Mouse (Mus musculus) limb, embryonic 11.5 days (tissue): ENCODE results near the gene Smyd3. TPM values are rescaled to one million over a fixed set of nuclear protein-coding genes. Genes with fewer than 3 reads are reported as not detected.
"Not testable (repeated sequence)": the region's sequence is repeated elsewhere in the genome, so short reads cannot be mapped to it uniquely, and the experiment has no call there.

Experiments
- ATAC-seq: fragments of 200-750 bp; cut with Nextera tagmentation; 2 replicates; pipeline ENCODE4 v1.8.0; 2017; ENCODE audit warnings: low read depth; ENCODE audit not compliant: insufficient number of reproducible peaks, low FRiP score, low TSS enrichment
- DNase-seq: peaks from one replicate; pipeline ENCODE4 v3.0.0-alpha.2; 2015; ENCODE audit warnings: low spot score
- H3K27ac ChIP-seq: fragments of 300-500 bp; sonication (generic); replicated peaks from 2 replicates; pipeline ENCODE4 v1.5.1; 2014; ENCODE audit warnings: low read depth, mild to moderate bottlenecking, low read length
- H3K27me3 ChIP-seq: fragments of 300-500 bp; sonication (generic); 2 replicates; pipeline ENCODE4 v1.6.1; 2014; ENCODE audit warnings: mild to moderate bottlenecking, low read length, mixed read lengths; ENCODE audit not compliant: control insufficient read depth, insufficient read depth
- H3K36me3 ChIP-seq: fragments of 300-500 bp; sonication (generic); 2 replicates; pipeline ENCODE4 v1.6.1; 2014; ENCODE audit warnings: mild to moderate bottlenecking, low read length, moderate library complexity, mixed read lengths; ENCODE audit not compliant: control insufficient read depth, insufficient read depth
- H3K4me1 ChIP-seq: fragments of 300-500 bp; sonication (generic); 2 replicates; pipeline ENCODE4 v1.6.1; 2014; ENCODE audit warnings: low read length, mixed read lengths; ENCODE audit not compliant: control insufficient read depth, insufficient read depth
- H3K4me2 ChIP-seq: fragments of 300-500 bp; sonication (generic); 2 replicates; pipeline ENCODE4 v1.6.1; 2014; ENCODE audit warnings: low read depth, mild to moderate bottlenecking, moderate library complexity; ENCODE audit not compliant: severe bottlenecking
- H3K4me3 ChIP-seq: fragments of 300-500 bp; sonication (generic); 2 replicates; pipeline ENCODE4 v1.5.1; 2014; ENCODE audit warnings: low read depth, low read length
- H3K9ac ChIP-seq: fragments of 300-500 bp; sonication (generic); 2 replicates; pipeline ENCODE4 v1.6.1; 2014; ENCODE audit warnings: mild to moderate bottlenecking, low read length
- H3K9me3 ChIP-seq: fragments of 300-500 bp; sonication (generic); 2 replicates; pipeline ENCODE4 v1.6.1; 2016; ENCODE audit warnings: low read length; ENCODE audit not compliant: control insufficient read depth
- WGBS: fragments of 180-500 bp; shearing (Covaris S2); extraction: QIAGEN DNeasy Blood & Tissue Kit; methylation state at CpG from one replicate; pipeline ENCODE4 v1.1.7; 2014; 5-methylcytosine and 5-hydroxymethylcytosine counted together
- polyA plus RNA-seq: library from polyadenylated mRNA; unstranded; fragments of >200 nt; fragmentation: Nextera tagmentation; extraction: Ambion mirVana; gene quantifications from 2 replicates; pipeline ENCODE4 v1.2.1, GENCODE M21; 2014

Smyd3 gene
- polyA plus RNA-seq, 1 experiment from 2014 or later: 25.6 TPM

DNA sequence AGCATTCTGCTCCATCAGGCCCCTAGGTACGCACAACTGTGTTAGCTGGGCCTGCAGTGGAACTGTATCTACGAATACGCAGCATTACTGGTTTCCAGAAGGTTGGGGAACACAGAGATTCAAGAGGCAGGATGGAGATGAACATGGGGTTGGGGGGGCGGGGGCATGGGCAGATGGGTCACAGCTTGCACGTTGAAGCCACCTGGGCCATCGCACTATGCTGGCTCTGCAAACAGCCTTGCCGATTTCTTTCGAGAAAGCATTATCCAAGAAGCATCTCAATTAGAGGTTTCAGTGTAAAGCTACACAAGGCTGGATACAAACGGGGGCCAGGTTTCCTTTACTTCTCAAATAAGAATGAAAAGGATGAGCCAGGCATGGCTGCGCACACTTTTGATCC is 348.7 kb downstream of the Smyd3 start:
- Histone ChIP-seq H3K4me2 (no peak overlapping the region), H3K9me3 (no peaks in the 10 kb centered on the region), H3K27ac (no peak overlapping the region), H3K36me3 (no peaks in the 10 kb centered on the region), H3K4me1 (peaks cover 4% of the 10 kb centered on the region), H3K27me3 (no peaks in the 10 kb centered on the region), H3K4me3 (no peak overlapping the region), H3K9ac (no peak overlapping the region)
- DNase-seq: no peak
- 87% methylated on average over 10 of the region's 10 CpGs for WGBS
- no peak for ATAC-seq

DNA sequence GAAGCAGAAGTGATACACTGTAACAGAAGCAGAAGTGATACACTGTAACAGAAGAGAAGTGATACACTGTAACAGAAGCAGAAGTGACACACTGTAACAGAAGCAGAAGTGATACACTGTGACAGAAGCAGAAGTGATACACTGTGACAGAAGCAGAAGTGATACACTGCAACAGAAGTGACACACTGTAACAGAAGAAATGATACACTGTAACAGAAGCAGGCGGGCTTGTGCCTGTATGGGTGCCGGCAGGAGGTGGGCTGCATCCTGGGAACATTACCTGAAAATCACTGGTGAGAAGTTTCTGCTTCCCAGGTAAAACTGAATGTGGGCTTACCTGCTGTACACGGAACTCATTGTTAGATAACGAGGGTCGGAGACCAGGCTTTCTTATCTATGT is 353.6 kb downstream of the Smyd3 start:
- not testable (repeated sequence) for H3K9me3 ChIP-seq, ATAC-seq, H3K27me3 ChIP-seq, H3K27ac ChIP-seq, H3K36me3 ChIP-seq, H3K4me3 ChIP-seq, DNase-seq, H3K4me2 ChIP-seq, H3K4me1 ChIP-seq, H3K9ac ChIP-seq
- WGBS: 90% methylated on average over 5 of the region's 5 CpGs

DNA sequence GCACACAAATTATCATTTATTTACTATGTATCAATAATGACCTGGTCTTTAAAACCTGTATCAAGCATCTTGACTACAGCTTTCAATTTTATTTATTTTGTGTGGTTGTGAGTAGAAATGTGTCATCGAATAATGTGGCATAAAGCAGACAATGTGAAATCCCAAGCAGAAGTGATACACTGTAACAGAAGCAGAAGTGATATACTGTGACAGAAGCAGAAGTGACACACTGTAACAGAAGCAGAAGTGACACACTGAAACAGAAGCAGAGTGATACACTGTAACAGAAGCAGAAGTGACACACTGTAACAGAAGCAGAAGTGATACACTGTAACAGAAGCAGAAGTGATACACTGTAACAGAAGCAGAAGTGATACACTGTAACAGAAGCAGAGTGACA is 355.1 kb downstream of the Smyd3 start:
- not testable (repeated sequence) for H3K36me3 ChIP-seq, H3K9ac ChIP-seq, H3K9me3 ChIP-seq, H3K4me2 ChIP-seq, DNase-seq, H3K27me3 ChIP-seq, H3K4me1 ChIP-seq, H3K4me3 ChIP-seq, H3K27ac ChIP-seq, ATAC-seq
- 96% methylated on average over 1 of the region's 1 CpGs for WGBS

DNA sequence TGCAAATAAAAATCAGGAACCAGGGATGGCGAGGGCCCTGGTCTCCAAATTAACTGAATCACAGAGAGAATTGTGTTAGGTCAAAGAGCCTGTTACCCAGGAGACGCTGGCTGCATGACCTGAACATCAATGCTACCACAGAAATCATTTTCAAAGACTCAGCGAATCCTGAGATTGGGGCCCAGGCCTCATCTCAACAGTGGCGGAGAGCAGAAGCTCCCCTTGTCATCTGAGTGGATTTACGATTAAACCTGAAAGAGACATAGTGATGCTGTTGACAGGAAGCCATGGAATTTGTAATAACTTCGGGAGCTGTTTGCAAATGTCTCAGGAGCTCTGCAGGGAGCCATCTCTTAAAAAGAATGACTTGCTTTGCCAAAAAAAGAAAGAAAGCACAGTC is 355.9 kb downstream of the Smyd3 start:
- Histone ChIP-seq H3K9me3 (no peaks in the 10 kb centered on the region), H3K4me3 (no peak overlapping the region), H3K27ac (no peak overlapping the region), H3K36me3 (no peaks in the 10 kb centered on the region), H3K4me1 (no peaks in the 10 kb centered on the region; the same call in 1 of the 2 replicates), H3K27me3 (no peaks in the 10 kb centered on the region), H3K9ac (no peak overlapping the region), H3K4me2 (no peak overlapping the region)
- DNase-seq: no peak
- ATAC-seq: no peak
- 56% methylated on average over 6 of the region's 6 CpGs for WGBS

- no peak overlapping the region for H3K27ac ChIP-seq
- H3K9ac ChIP-seq: no peak overlapping the region
- H3K4me3 ChIP-seq: no peak overlapping the region
- WGBS: 74% methylated on average over 3 of the region's 3 CpGs
- H3K27me3 ChIP-seq: no peaks in the 10 kb centered on the region
- no peaks in the 10 kb centered on the region for H3K9me3 ChIP-seq
- H3K4me2 ChIP-seq: no peak overlapping the region
- ATAC-seq: no peak
- no peak for DNase-seq
- no peaks in the 10 kb centered on the region; the same call in 1 of the 2 replicates for H3K4me1 ChIP-seq
- no peaks in the 10 kb centered on the region for H3K36me3 ChIP-seq
Observed at GRCm38 (mm10) chr1:179160697-179161096, 357.1 kb downstream of the Smyd3 start.

- no peak overlapping the region for H3K4me2 ChIP-seq
- no peak overlapping the region for H3K27ac ChIP-seq
- no peaks in the 10 kb centered on the region for H3K36me3 ChIP-seq
- H3K9me3 ChIP-seq: no peaks in the 10 kb centered on the region; the same call in 1 of the 2 replicates
- 84% methylated on average over 9 of the region's 9 CpGs for WGBS
- DNase-seq (no peak), ATAC-seq (no peak)
- no peaks in the 10 kb centered on the region for H3K27me3 ChIP-seq
- peaks cover 6% of the 10 kb centered on the region; the same call in 1 of the 2 replicates for H3K4me1 ChIP-seq
- H3K9ac ChIP-seq: no peak overlapping the region
- no peak overlapping the region for H3K4me3 ChIP-seq
Observed at GRCm38 (mm10) chr1:179152376-179152775, 365.5 kb downstream of the Smyd3 start.

DNA sequence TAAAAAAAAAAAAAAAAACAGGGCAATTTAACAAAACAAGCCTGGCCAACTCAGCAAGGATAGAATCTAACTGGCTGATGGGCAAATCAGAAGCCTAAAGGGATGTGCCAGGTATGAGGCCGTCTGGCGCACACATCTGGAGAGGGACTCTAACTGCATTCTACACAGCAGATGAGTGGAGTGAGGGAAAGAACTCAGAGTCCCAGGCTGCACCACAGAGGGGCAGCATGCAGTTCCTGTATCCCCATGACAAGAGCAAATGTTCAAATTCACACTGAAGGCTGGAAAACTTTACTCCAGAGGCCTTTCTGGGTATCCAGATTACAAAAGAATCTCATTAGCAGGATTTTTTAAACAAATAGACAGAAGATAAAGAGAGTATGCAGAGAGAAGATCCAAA is 366.6 kb downstream of the Smyd3 start:
- Histone ChIP-seq H3K36me3 (no peaks in the 10 kb centered on the region), H3K27ac (no peak overlapping the region), H3K4me1 (peaks cover 13% of the 10 kb centered on the region), H3K27me3 (no peaks in the 10 kb centered on the region), H3K9me3 (no peaks in the 10 kb centered on the region; the same call in 1 of the 2 replicates), H3K4me3 (no peak overlapping the region), H3K9ac (no peak overlapping the region), H3K4me2 (no peak overlapping the region)
- DNase-seq: no peak
- WGBS: 67% methylated on average over 2 of the region's 2 CpGs
- ATAC-seq: no peak

GRCm38 (mm10) chr1:179149468-179150140 is 368.2 kb downstream of the Smyd3 start:
- H3K4me2 ChIP-seq: no peak overlapping the region
- H3K9me3 ChIP-seq: no peaks in the 10 kb centered on the region; the same call in 1 of the 2 replicates
- ATAC-seq (no peak), DNase-seq (no peak)
- no peaks in the 10 kb centered on the region for H3K36me3 ChIP-seq
- WGBS: 79% methylated on average over 5 of the region's 5 CpGs
- H3K9ac ChIP-seq: no peak overlapping the region
- no peak overlapping the region for H3K4me3 ChIP-seq
- H3K27ac ChIP-seq: no peak overlapping the region
- peaks cover 28% of the 10 kb centered on the region for H3K4me1 ChIP-seq
- no peaks in the 10 kb centered on the region for H3K27me3 ChIP-seq

- no peak overlapping the region for H3K4me3 ChIP-seq
- H3K9ac ChIP-seq: no peak overlapping the region
- H3K9me3 ChIP-seq: no peaks in the 10 kb centered on the region; the same call in 1 of the 2 replicates
- peaks cover 43% of the 10 kb centered on the region for H3K4me1 ChIP-seq
- no peak overlapping the region for H3K4me2 ChIP-seq
- no peaks in the 10 kb centered on the region for H3K36me3 ChIP-seq
- WGBS: 11% methylated on average over 9 of the region's 9 CpGs
- DNase-seq (peak; percentile 69), ATAC-seq (peak; percentile 20; the same call in 1 of the 2 replicates)
- no peaks in the 10 kb centered on the region for H3K27me3 ChIP-seq
- H3K27ac ChIP-seq: peak overlapping the region; percentile 49; the same call in 1 of the 2 replicates
Observed at GRCm38 (mm10) chr1:179146730-179147167, 371.1 kb downstream of the Smyd3 start.
